Mouse (Mus musculus) lung, adult 2 months (tissue): ENCODE measurements at regions not wholly inside any gene's neighbourhood (a gene's known extent, or its start where the extent isn't known, plus 50 kb on each side); places are given as distances from the start of the nearest gene placed in this dataset.

Source experiments
- CTCF ChIP-seq: fragments of 200-500 bp; IDR thresholded peaks from 2 replicates; pipeline ENCODE4 v1.5.1; 2011; ENCODE audit warnings: mild to moderate bottlenecking, low read length, control low read depth; ENCODE audit not compliant: insufficient read depth
- POLR2A ChIP-seq: fragments of 200-500 bp; IDR thresholded peaks from 2 replicates; pipeline ENCODE4 v1.6.1; 2011; ENCODE audit warnings: low read depth, mild to moderate bottlenecking, control low read depth, low read length, borderline replicate concordance; ENCODE audit errors: extremely low read depth

GRCm38 (mm10) chr8:115528879-115529278 lies 178.7 kb downstream of the Maf start:
- TF ChIP-seq CTCF, result no peak
- TF ChIP-seq POLR2A, result no peak
